Mouse (Mus musculus) lung, postnatal 0 days (tissue): Measurements from ENCODE around the gene Phf5a. TPM values are rescaled to one million over a fixed set of nuclear protein-coding genes. Genes with fewer than 3 reads are reported as not detected.

Experiments used
- ATAC-seq: fragments of 200-750 bp; cut with Nextera tagmentation; 2 replicates; pipeline ENCODE4 v1.8.0; 2017; ENCODE audit warnings: moderate library complexity
- DNase-seq: peaks from one replicate; pipeline ENCODE4 v3.0.0-alpha.2; 2016; ENCODE audit warnings: low spot score
- H3K27ac ChIP-seq: fragments of 300-500 bp; sonication (generic); 2 replicates; pipeline ENCODE4 v1.5.1; 2014; ENCODE audit warnings: antibody characterized with exemption, mild to moderate bottlenecking, low read length, mixed read lengths
- H3K27me3 ChIP-seq: fragments of 300-500 bp; sonication (generic); replicated peaks from 2 replicates; pipeline ENCODE4 v1.6.1; 2014; ENCODE audit warnings: low read length, mixed read lengths; ENCODE audit not compliant: insufficient read depth
- H3K36me3 ChIP-seq: fragments of 300-500 bp; sonication (generic); 2 replicates; pipeline ENCODE4 v1.6.1; 2014; ENCODE audit warnings: low read length, mixed read lengths; ENCODE audit not compliant: insufficient read depth
- H3K4me1 ChIP-seq: fragments of 300-500 bp; sonication (generic); 2 replicates; pipeline ENCODE4 v1.6.1; 2014; ENCODE audit warnings: antibody characterized with exemption, low read depth, low read length, mixed read lengths; ENCODE audit not compliant: insufficient read depth
- H3K4me2 ChIP-seq: fragments of 300-500 bp; sonication (generic); replicated peaks from 2 replicates; pipeline ENCODE4 v1.6.1; 2014; ENCODE audit warnings: low read depth, mild to moderate bottlenecking, low read length, moderate library complexity, mixed read lengths
- H3K4me3 ChIP-seq: fragments of 300-500 bp; sonication (generic); 2 replicates; pipeline ENCODE4 v1.5.1; 2014; ENCODE audit warnings: low read depth, low read length
- H3K9ac ChIP-seq: fragments of 300-500 bp; sonication (generic); replicated peaks from 2 replicates; pipeline ENCODE4 v1.6.1; 2014; ENCODE audit warnings: low read depth, mild to moderate bottlenecking
- H3K9me3 ChIP-seq: fragments of 300-500 bp; sonication (generic); 2 replicates; pipeline ENCODE4 v1.6.1; 2016; ENCODE audit warnings: low read length, mixed read lengths
- CTCF ChIP-seq: IDR thresholded peaks from 2 replicates; pipeline ENCODE4 v1.5.1; 2016; ENCODE audit warnings: antibody characterized with exemption, mild to moderate bottlenecking
- EP300 ChIP-seq: IDR thresholded peaks from 2 replicates; pipeline ENCODE4 v1.6.1; 2016; ENCODE audit warnings: antibody characterized with exemption, mild to moderate bottlenecking, control low read depth
- WGBS: fragments of 180-500 bp; shearing (Covaris S2); extraction: QIAGEN DNeasy Blood & Tissue Kit; methylation state at CpG from one replicate; pipeline ENCODE4 v1.1.7; 2014; 5-methylcytosine and 5-hydroxymethylcytosine counted together
- polyA plus RNA-seq: library from polyadenylated mRNA; unstranded; fragments of >200 nt; fragmentation: Nextera tagmentation; extraction: Ambion mirVana; gene quantifications from 2 replicates; pipeline ENCODE4 v1.2.1, GENCODE M21; 2015

Phf5a gene
- polyA plus RNA-seq = 80.3 and 88.8 TPM in 2 replicates

GRCm38 (mm10) chr15:81871604-81872261, at the start of gene Phf5a:
Gene Phf5a (minus strand): TSS chr15:81871911.
- Histone ChIP-seq H3K4me1 (peaks cover 9% of the 10 kb centered on the region; the same call in 1 of the 2 replicates), H3K4me2 (peak within 1 kb of the TSS; percentile 89), H3K9ac (peak within 1 kb of the TSS; percentile 76), H3K4me3 (peak within 1 kb of the TSS; percentile 86), H3K36me3 (peaks cover 31% of the 10 kb centered on the region), H3K27ac (peak within 1 kb of the TSS; percentile 97), H3K27me3 (no peaks in the 10 kb centered on the region), H3K9me3 (no peaks in the 10 kb centered on the region)
- DNase-seq (peak; percentile 98), ATAC-seq (peak; percentile 96)
- TF ChIP-seq CTCF (no peak), EP300 (peak; percentile 100)
- under 1% methylated on average over 30 of the region's 30 CpGs for WGBS

- TF ChIP-seq CTCF (no peak), EP300 (no peak)
- H3K9ac ChIP-seq = no peak overlapping the region
- no peaks in the 10 kb centered on the region for H3K9me3 ChIP-seq
- H3K4me2 ChIP-seq = no peak overlapping the region
- no peak overlapping the region for H3K4me3 ChIP-seq
- H3K27ac ChIP-seq = peak overlapping the region; percentile 43; the same call in 1 of the 2 replicates
- peaks cover 5% of the 10 kb centered on the region; the same call in 1 of the 2 replicates for H3K4me1 ChIP-seq
- 48% methylated on average over 5 of the region's 5 CpGs for WGBS
- H3K36me3 ChIP-seq = no peaks in the 10 kb centered on the region
- DNase-seq = peak; percentile 38
- no peak for ATAC-seq
- H3K27me3 ChIP-seq = no peaks in the 10 kb centered on the region
Observed at GRCm38 (mm10) chr15:81921255-81921654, 49.5 kb upstream of the Phf5a start.

GRCm38 (mm10) chr15:81920546-81921217, 49.0 kb upstream of the Phf5a start:
- Histone ChIP-seq H3K9ac (no peak overlapping the region; the same call in 1 of the 2 replicates), H3K4me3 (no peak overlapping the region), H3K36me3 (no peaks in the 10 kb centered on the region), H3K4me1 (peaks cover 5% of the 10 kb centered on the region; the same call in 1 of the 2 replicates), H3K27me3 (no peaks in the 10 kb centered on the region), H3K27ac (peak overlapping the region; percentile 43; the same call in 1 of the 2 replicates), H3K4me2 (no peak overlapping the region), H3K9me3 (no peaks in the 10 kb centered on the region)
- ATAC-seq = no peak
- WGBS = 61% methylated on average over 10 of the region's 10 CpGs
- TF ChIP-seq CTCF = no peak
- no peak for TF ChIP-seq EP300
- DNase-seq = no peak

- DNase-seq (no peak), ATAC-seq (no peak)
- 68% methylated on average over 5 of the region's 5 CpGs for WGBS
Observed at GRCm38 (mm10) chr15:81919062-81919461, 47.4 kb upstream of the Phf5a start.

GRCm38 (mm10) chr15:81917621-81918463, 46.1 kb upstream of the Phf5a start:
- peak; percentile 76 for ATAC-seq
- no peak overlapping the region for H3K4me3 ChIP-seq
- no peak overlapping the region for H3K9ac ChIP-seq
- H3K9me3 ChIP-seq = no peaks in the 10 kb centered on the region
- WGBS = 56% methylated on average over 6 of the region's 6 CpGs
- TF ChIP-seq CTCF (peak; percentile 93), EP300 (no peak)
- peaks cover 17% of the 10 kb centered on the region; the same call in 1 of the 2 replicates for H3K36me3 ChIP-seq
- H3K4me2 ChIP-seq = no peak overlapping the region
- no peaks in the 10 kb centered on the region for H3K4me1 ChIP-seq
- DNase-seq = peak; percentile 65
- H3K27me3 ChIP-seq = no peaks in the 10 kb centered on the region
- no peak overlapping the region for H3K27ac ChIP-seq

More at GRCm38 (mm10) chr15:81919062-81919461, 47.4 kb upstream of the Phf5a start:
- TF ChIP-seq CTCF = no peak
- no peaks in the 10 kb centered on the region for H3K4me1 ChIP-seq
- no peak overlapping the region; the same call in 1 of the 2 replicates for H3K9ac ChIP-seq
- peaks cover 6% of the 10 kb centered on the region; the same call in 1 of the 2 replicates for H3K36me3 ChIP-seq
- H3K4me2 ChIP-seq = no peak overlapping the region
- H3K27me3 ChIP-seq = no peaks in the 10 kb centered on the region
- no peak overlapping the region for H3K27ac ChIP-seq
- H3K4me3 ChIP-seq = no peak overlapping the region
- no peaks in the 10 kb centered on the region for H3K9me3 ChIP-seq

GRCm38 (mm10) chr15:81917201-81917600, 45.5 kb upstream of the Phf5a start:
- no peak for DNase-seq
- Histone ChIP-seq H3K36me3 (peaks cover 23% of the 10 kb centered on the region; the same call in 1 of the 2 replicates), H3K27ac (no peak overlapping the region), H3K27me3 (no peaks in the 10 kb centered on the region), H3K4me2 (no peak overlapping the region), H3K9ac (no peak overlapping the region), H3K4me1 (no peaks in the 10 kb centered on the region), H3K9me3 (no peaks in the 10 kb centered on the region), H3K4me3 (no peak overlapping the region)
- ATAC-seq = no peak
- WGBS = 83% methylated on average over 12 of the region's 12 CpGs
- TF ChIP-seq CTCF (no peak), EP300 (no peak)
